Mouse (Mus musculus): Measurements from ENCODE around the gene Nxnl1.
"Not testable (repeated sequence)": the region's sequence is repeated elsewhere in the genome, so short reads cannot be mapped to it uniquely, and the experiment has no call there.

Nxnl1 gene

GRCm38 (mm10) chr8:71554644-71555043, 11.8 kb downstream of the Nxnl1 start:
- DNase-seq (ENCODE audit: low spot score in 2 of 2): no peak

- no peak for DNase-seq (ENCODE audit: low spot score in 2 of 2)
Measured at GRCm38 (mm10) chr8:71554001-71554400, 12.4 kb downstream of the Nxnl1 start.

GRCm38 (mm10) chr8:71552770-71553169, 13.6 kb downstream of the Nxnl1 start:
- no peak for DNase-seq (ENCODE audit: low spot score in 2 of 2)

- DNase-seq (ENCODE audit: low spot score in 2 of 2): no peak
Measured at GRCm38 (mm10) chr8:71550754-71551153, 15.6 kb downstream of the Nxnl1 start.

- no peak for DNase-seq (ENCODE audit: low spot score in 2 of 2)
Measured at GRCm38 (mm10) chr8:71547590-71547989, 18.8 kb downstream of the Nxnl1 start.

GRCm38 (mm10) chr8:71545053-71545452, 21.3 kb downstream of the Nxnl1 start:
- DNase-seq (ENCODE audit: low spot score in 2 of 2): no peak

GRCm38 (mm10) chr8:71543755-71544154, 22.6 kb downstream of the Nxnl1 start:
- DNase-seq (ENCODE audit: low spot score in 2 of 2): no peak

GRCm38 (mm10) chr8:71542632-71543343, 23.6 kb downstream of the Nxnl1 start, which contains the start of gene Mvb12a:
Mvb12a (plus strand) TSS chr8:71542922.
- peak; percentile 90 to 96 for DNase-seq (ENCODE audit: low spot score in 2 of 2)

GRCm38 (mm10) chr8:71537028-71537867, 29.2 kb downstream of the Nxnl1 start, which contains the start of gene Bst2:
Bst2 (minus strand) TSS chr8:71537456.
- DNase-seq (ENCODE audit: low spot score in 2 of 2): peak; percentile 84 to 85

- DNase-seq (ENCODE audit: low spot score in 2 of 2): no peak
Measured at GRCm38 (mm10) chr8:71535663-71536062, 30.7 kb downstream of the Nxnl1 start.

- no peak for DNase-seq (ENCODE audit: low spot score in 2 of 2)
Measured at GRCm38 (mm10) chr8:71534263-71534810, 32.1 kb downstream of the Nxnl1 start.

- not testable (repeated sequence) for DNase-seq (ENCODE audit: low spot score in 2 of 2)
Measured at GRCm38 (mm10) chr8:71530735-71531467, 35.5 kb downstream of the Nxnl1 start.

- DNase-seq (ENCODE audit: low spot score in 2 of 2): no peak
Measured at GRCm38 (mm10) chr8:71528362-71529073, 37.9 kb downstream of the Nxnl1 start.

GRCm38 (mm10) chr8:71527162-71527870, 39.1 kb downstream of the Nxnl1 start:
- DNase-seq (ENCODE audit: low spot score in 2 of 2): no peak

GRCm38 (mm10) chr8:71526272-71526671, 40.1 kb downstream of the Nxnl1 start:
- no peak for DNase-seq (ENCODE audit: low spot score in 2 of 2)

GRCm38 (mm10) chr8:71525226-71526050, 41.0 kb downstream of the Nxnl1 start, which contains the start of gene Ccdc194:
Ccdc194 (minus strand) TSS chr8:71525711.
- no peak for DNase-seq (ENCODE audit: low spot score in 2 of 2)

- DNase-seq (ENCODE audit: low spot score in 2 of 2): peak; percentile 90 to 95
Measured at GRCm38 (mm10) chr8:71521634-71522033, 44.8 kb downstream of the Nxnl1 start.

GRCm38 (mm10) chr8:71519037-71519825, 47.2 kb downstream of the Nxnl1 start:
- not testable (repeated sequence) for DNase-seq (ENCODE audit: low spot score in 2 of 2)

- no peak for DNase-seq (ENCODE audit: low spot score in 2 of 2)
Measured at GRCm38 (mm10) chr8:71516786-71517185, 49.6 kb downstream of the Nxnl1 start.

Measured in urinary bladder, adult 18-20 months (tissue).